Mouse (Mus musculus) adrenal gland, postnatal 36 days (tissue): ENCODE measurements around the gene Nol12. TPM values are rescaled to one million over a fixed set of nuclear protein-coding genes. Genes with fewer than 3 reads are reported as not detected.

Experiments
- DNase-seq, 2 experiments: peaks; one replicate each; pipeline ENCODE4 v3.0.0; 2021; ENCODE audit warnings: mixed read lengths in 1 of 2
- total RNA-seq, 2 experiments: library from RNA; stranded (reverse); gene quantifications; 2 replicates each; pipeline ENCODE4 v1.2.3; 2021

Nol12 gene
- total RNA-seq, 2 experiments from 2014 or later, result 41.5 to 47.4 TPM

- no peak for DNase-seq
Observed at GRCm38 (mm10) chr15:78916052-78916826, 18.5 kb upstream of the Nol12 start.

- DNase-seq, result no peak
Observed at GRCm38 (mm10) chr15:78918126-78918525, 16.6 kb upstream of the Nol12 start.

- no peak for DNase-seq
Observed at GRCm38 (mm10) chr15:78919914-78920313, 14.8 kb upstream of the Nol12 start.

- DNase-seq, result no peak
Observed at GRCm38 (mm10) chr15:78922700-78923099, 12.0 kb upstream of the Nol12 start.

GRCm38 (mm10) chr15:78923585-78923984 is 11.1 kb upstream of the Nol12 start:
- no peak for DNase-seq

GRCm38 (mm10) chr15:78925129-78925528 is 9.6 kb upstream of the Nol12 start:
- DNase-seq, result peak; percentile 64 to 80

GRCm38 (mm10) chr15:78926021-78926919 is 8.5 kb upstream of the Nol12 start, which contains the start of gene Lgals1:
Lgals1 (plus strand) TSS chr15:78926725.
- DNase-seq, result peak; percentile 94 to 95

- peak; percentile 53 to 72 for DNase-seq
Observed at GRCm38 (mm10) chr15:78927021-78927787, 7.5 kb upstream of the Nol12 start.

GRCm38 (mm10) chr15:78927788-78928457 is 6.8 kb upstream of the Nol12 start:
- peak; percentile 76 to 89 for DNase-seq

GRCm38 (mm10) chr15:78928539-78928938 is 6.2 kb upstream of the Nol12 start:
- DNase-seq, result no peak

GRCm38 (mm10) chr15:78930192-78930706 is 4.5 kb upstream of the Nol12 start:
- DNase-seq, result no peak

GRCm38 (mm10) chr15:78930801-78931426 is 3.8 kb upstream of the Nol12 start:
- DNase-seq, result no peak

GRCm38 (mm10) chr15:78931577-78931976 is 3.2 kb upstream of the Nol12 start:
- peak; percentile 70 to 78 for DNase-seq

- no peak for DNase-seq
Observed at GRCm38 (mm10) chr15:78936403-78936802, 1.7 kb downstream of the Nol12 start.

- no peak for DNase-seq
Observed at GRCm38 (mm10) chr15:78937311-78937710, 2.6 kb downstream of the Nol12 start.

- DNase-seq, result peak in 1 of 2 experiments; percentile 18
Observed at GRCm38 (mm10) chr15:78937963-78938362, 3.2 kb downstream of the Nol12 start.

- DNase-seq, result no peak
Observed at GRCm38 (mm10) chr15:78940325-78940724, 5.6 kb downstream of the Nol12 start.

GRCm38 (mm10) chr15:78942663-78943062 is 7.9 kb downstream of the Nol12 start:
- peak; percentile 86 to 90 for DNase-seq

GRCm38 (mm10) chr15:78946232-78946631 is 11.5 kb downstream of the Nol12 start:
- no peak for DNase-seq

- DNase-seq, result peak; percentile 92 to 94
Observed at GRCm38 (mm10) chr15:78947657-78948056, 12.9 kb downstream of the Nol12 start, which contains the start of gene Triobp. Triobp (plus strand) TSS chr15:78947724.
